Mouse (Mus musculus) E14TG2a.4 (cell line): ENCODE data around the gene Scd4.

Experiments used
- CTCF ChIP-seq: conservative IDR thresholded peaks from 2 replicates; pipeline ENCODE4 v1.5.1; 2014; ENCODE audit warnings: low read length
- NANOG ChIP-seq: IDR thresholded peaks from 2 replicates; pipeline ENCODE4 v1.6.1; 2014; ENCODE audit warnings: borderline replicate concordance, low read length, mixed read lengths
- POU5F1 ChIP-seq: IDR thresholded peaks from 2 replicates; pipeline ENCODE4 v1.6.1; 2014; ENCODE audit warnings: low read length, borderline replicate concordance

DNA sequence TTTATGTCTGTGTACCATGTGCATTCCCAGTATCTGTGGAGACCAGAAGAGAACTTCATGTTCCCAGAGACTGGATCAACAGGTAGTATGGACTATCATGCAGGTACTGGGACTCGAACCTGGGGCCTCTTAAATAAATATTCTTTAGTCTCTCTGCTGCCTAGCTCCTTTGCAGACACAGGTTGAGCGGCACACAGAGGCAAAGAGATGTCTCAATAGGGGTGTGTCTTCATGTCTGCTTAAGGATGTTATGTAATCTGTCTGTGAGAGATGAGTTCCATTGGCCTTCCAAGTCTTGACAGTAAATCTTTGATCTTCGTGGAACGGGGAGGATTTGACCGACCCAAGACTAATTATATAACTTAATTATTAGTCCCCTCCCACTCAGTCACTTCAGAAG lies 37.3 kb downstream of the Scd4 start:
- TF ChIP-seq CTCF (no peak), NANOG (no peak), POU5F1 (no peak)
